Mouse (Mus musculus) cerebellum, adult 9-10 months (tissue): ENCODE results near the gene 4933428G20Rik.

Experiments
- DNase-seq: peaks from one replicate; pipeline ENCODE4 v3.0.0; 2022

The 4933428G20Rik gene

DNA sequence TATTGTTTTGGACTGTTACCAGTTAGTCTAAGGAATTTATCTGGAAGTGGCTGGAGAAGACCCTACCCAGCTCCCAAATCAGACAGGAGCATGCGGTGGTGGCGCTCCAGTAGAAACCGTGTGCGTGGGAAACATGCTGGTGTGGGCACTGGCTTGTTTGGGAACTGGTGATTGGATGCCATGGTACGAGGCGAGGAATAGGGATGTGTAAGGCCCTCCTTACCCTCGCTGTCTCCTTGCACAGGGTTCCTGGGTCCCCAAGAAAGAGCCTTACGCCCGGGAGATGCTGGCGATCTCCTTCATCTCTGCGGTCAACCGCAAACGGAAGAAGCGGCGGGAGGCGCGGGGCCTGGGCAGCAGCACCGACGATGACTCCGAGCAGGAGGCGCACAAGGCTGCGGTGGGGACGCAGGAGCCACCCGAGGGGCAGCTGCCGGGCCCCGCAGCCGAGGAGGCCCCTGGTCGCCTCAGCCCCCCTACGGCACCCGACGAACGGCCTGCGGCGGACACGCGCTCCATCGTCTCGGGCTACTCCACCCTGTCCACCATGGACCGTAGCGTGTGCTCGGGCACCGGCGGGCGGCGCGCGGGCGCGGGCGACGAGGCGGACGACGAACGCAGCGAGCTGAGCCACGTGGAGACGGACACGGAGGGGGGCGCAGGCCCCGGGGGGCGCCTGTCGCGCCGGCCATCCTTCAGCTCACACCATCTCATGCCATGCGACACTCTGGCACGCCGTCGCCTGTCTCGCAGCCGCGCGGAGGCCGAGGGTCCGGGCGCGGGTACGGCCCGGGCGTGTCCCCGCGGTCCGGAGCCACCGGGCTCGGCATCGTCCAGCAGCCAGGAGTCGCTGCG lies at the start of gene 4933428G20Rik:
TSS of gene 4933428G20Rik (minus strand) at position 476 of the 855 bp plus-strand sequence.
- DNase-seq: no peak

DNA sequence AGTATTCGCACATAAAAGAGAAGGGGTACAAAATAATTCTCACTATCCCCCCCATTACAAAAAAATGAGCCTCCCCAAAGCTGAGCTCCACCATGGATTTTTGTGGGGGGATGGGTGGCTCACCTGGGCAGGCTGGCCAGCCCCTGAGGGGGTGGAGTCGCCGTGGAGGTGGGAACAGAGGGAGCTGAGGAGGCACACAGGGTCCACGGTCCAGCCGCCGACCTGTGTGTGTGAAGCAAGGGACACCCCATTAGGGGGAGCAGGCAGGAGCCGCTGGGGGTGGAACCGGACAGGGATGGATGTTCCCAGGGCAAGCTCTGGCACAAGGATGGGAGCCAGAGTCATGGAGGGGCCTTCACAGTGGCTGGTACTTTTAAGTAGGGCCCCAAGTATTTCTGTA lies 48.6 kb upstream of the 4933428G20Rik start:
- DNase-seq: no peak

DNA sequence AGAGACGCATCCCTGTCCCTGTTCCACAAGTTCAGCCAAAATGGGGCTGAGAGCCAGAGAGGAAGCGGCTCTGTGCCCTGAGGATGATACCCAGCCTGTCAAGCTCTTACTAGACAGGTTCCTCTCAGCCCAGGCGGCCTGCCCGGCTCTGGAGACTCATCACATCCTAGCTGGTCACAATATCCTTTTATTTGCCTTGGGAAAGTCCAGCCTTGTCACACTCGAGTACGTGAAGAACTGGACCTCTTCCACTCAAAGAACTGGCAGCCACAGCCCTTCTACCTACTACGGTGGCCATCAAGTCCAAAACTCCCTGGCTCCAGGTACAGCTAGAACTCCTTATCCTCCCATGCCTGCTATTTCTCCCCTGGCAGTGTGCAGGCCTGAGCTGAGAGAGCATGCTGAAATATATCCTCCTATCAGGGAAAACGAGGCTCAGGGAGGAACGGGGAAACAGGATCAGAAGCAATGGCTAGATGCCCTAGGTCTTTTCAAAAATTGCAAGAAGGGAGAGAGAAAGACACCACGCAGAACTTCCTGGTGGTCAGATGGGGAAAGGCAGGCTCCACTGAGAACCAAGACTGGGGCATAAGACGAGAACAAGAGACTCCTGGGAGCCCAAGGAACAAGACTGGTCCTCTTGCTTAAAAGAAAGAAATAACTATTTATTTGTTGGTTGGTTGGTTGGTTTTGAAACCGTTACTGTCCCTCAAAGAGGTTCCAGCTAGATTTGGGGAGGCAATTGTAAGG lies 48.0 kb upstream of the 4933428G20Rik start:
- DNase-seq: peak; percentile 79

DNA sequence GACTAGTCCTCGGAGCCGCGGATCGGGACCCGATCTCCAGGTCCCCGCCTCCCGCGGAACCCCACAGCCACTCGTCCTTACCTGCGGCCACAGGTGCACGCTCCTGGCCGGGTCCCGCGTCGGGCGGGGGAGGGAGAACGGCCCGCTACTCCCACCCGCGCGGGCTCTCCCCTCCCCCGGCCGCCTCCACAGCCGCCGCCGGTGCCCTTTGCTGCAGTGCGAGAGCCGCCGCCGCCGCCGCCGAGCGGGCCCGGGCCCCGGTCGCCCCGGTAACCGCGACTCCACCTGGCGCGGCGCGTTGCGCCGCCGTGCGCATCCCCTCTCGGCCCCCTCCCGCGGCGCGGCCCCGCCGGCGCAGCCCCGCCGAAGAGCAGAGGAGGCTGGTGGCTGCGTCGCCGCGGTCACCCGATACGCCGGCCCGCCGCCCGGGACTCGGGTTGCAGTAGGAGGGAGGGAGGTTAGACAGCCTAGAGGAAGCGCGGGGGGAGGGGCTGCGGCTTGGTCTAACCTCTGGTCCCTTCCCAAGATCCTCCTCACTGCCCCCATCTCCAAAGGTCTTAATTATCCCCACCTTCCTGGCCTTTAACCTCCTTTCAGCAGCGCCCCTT lies 46.8 kb upstream of the 4933428G20Rik start:
- no peak for DNase-seq

DNA sequence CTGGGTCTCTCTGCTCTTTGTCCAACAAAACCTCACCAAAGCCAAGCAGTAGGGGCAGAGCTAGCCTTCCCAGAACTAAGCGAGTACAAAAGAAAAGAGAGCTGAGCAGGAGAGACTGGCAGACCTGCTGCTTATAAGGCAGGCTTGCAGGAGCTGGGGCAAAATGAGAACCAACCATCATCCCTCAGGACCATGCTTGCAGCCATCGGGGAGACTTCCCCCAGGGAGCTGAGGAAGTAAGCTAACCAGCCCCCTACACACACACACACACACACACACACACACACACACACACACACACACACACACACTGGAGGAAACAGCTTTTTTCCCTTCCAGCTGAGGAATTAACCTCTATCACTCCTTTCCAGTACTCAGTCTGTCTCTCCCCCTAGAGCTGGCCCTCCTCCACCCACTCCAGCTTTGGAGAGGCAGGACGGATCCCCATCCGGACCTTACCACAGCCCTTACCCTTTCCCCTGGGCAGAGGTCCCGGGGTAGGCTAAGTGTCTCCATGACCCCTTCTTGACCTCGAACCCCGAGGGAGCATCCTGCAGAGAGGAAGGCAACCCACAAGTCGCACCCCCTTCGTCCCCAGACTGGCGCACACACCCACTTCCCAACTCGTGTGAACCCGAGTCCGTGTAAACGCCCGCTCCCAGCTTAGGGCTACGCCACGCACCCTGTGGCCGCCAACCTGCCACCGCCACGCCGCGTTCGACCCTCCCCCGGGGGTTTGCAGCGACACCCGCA lies 45.8 kb upstream of the 4933428G20Rik start:
- DNase-seq: no peak

DNA sequence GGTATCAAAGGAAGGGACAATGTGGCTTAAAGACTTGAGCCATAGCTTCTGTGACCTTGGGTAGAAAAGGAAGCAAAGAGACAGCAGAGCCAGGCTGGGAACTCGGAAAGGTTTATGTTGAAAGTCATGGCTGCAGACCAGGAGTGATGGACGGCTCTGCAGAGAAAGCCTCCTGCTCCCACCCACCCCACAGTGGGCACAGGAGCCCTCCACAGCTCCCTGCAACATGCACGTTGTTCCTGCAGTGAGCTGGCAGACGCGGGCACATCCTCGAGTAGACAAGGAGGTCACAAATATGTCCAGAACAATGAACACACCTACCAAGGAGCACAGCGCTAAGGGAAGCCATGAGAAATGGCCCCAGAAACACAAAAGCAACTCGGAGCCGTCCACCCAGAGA lies 43.7 kb upstream of the 4933428G20Rik start:
- no peak for DNase-seq

DNA sequence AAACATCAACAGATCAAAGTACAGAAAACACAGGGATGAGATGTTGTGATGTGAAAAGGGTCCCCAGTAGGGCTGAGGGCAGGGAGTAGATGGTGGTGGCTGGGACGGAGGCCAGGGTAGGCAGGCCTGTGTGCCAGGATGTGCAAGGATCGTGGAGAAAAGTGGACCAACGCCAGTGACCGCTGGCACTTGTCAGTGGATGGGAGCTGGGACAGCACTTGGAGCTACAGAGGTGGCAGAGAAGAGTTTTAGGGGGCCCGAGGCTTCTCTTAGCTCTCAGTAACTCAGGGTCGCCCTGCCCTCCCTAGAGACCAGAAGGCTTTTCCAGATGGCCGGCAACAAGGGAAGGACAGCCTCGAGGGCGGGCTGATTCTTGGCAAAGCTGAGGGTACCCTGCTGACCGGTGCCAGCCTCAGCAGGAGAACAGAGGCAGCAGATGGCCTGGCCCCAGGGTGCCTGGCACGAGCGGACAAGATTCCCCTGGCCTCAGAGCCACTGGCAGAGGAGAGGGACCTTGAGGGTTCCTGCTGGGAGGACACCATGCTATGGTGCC lies 43.1 kb upstream of the 4933428G20Rik start:
- DNase-seq: peak; percentile 97

DNA sequence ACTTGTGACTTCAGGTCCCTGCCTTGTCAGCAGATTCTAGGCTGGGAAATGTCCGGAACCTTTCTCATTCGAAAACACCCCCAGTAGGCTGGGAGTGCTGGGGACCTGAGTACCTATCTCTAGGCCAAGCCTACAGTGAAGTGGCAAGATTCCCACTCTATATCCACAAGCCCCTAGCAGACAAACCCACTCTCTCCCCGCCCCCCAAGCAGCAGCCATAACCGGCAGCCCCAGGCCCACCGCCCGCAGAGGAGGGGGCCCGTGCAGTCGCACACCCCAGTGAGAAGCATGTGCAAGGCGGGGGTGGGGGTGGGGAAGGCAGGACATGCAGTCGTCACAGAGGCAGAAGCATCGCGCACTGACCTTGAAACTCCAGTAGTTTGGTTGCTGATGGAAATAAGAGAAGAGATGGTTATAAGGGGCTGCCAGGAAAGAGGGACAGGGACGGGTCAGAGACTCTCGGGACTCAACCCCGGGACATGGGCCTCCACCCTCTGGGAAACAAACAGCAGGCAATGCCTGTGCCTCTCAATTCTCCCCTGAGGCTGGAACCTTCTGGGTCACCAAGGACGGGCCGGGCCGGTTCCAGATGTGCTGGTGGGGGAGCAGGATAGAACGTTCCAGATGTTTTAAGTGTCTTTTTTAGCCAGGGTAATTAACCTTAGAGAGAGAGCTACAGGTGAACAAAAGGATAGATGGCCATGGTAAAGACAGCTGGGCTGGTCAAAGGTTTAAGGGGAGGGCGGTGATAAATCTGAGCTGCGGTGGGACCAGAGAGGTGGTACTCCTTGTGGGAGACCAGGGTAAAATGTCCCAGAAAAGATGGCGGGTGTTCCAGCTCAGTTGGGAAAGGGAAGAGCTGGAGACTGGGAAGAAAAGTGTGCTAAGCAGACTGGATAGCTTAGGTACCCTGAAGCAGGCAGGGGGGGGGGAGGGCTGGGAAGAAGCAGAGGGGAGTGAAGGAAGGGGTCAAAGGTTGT lies 42.3 kb upstream of the 4933428G20Rik start:
- no peak for DNase-seq

DNA sequence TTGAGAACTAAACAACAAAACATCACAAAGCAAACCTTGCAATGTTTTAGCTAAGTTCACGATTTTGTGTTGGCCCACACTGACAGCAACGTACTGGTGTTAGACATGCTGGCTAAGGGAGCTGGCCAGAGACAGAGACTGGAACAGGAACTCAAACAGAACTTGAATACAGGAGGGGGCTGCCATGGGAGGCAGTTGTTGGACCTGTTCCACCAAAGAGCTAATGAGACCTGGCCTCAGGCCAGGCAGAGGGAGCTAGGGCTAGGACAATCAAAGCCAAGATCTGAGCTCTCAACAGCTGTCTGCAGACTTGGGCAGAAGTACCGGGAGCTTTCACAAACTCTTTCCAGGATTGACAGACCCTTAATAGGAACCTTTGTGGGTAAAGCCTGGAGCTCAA lies 40.5 kb upstream of the 4933428G20Rik start:
- peak; percentile 77 for DNase-seq

DNA sequence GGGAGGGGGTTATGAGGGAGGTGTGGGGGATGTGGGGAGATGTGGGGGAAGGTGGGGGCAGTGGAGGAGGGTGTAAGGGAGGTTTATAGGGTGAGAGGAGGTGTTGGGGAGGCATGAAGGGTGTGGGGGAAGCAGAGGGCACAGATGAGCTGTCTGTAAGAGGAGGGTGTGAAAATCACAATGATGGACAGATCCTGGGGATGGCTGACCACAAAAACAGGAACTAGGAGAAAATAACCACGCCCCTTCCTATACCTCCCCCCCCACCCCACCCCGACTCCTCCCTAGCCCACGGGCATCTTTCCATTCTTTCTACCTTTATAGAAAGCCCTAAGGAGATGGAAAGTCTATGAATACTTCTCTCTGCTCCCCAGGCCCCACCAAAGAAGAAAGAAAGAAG lies 40.0 kb upstream of the 4933428G20Rik start:
- DNase-seq: no peak

DNA sequence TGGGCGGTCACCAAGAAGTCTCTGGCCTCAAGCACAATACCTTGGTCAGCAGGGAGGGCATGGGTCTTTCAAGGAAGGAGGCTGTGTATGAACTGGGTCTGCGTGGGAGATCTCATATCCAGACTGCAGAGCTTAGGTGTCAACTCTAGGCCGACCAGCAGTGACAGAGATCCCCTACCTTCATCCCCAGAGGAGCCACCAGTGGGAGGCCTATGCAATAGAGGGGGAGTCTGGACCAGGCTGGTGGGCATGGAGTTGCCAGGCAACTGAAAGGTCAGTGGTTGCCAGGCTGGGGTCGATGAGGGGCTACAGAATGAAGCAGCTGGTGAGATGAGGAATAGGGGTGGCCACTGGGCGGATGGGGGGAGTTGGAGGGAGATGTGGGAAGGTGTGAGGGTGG lies 39.5 kb upstream of the 4933428G20Rik start:
- DNase-seq: peak; percentile 55

DNA sequence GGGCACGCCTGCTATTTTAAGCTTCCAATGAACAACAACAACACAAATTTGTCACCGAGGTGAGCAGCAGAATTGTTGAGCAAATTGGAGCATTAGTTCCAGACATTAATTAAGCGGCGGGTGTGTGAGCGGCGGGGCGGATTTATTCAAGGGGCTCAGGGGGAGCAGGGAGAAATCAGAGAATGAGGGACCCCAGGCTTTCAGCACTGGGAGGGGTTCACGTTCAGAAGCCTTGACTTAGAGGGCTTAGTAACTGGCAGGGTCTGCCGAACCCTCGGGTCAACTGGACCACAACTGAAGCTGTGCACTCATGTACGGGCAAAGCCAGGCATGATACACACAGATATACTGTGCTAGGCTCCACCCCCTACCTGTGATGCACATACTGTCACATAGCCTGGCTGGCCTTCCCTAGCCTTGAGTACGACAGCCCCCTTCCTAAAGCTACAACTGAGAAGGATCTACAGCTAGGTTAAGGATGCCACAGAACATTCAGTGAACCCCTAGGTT lies 37.5 kb upstream of the 4933428G20Rik start:
- DNase-seq: no peak

DNA sequence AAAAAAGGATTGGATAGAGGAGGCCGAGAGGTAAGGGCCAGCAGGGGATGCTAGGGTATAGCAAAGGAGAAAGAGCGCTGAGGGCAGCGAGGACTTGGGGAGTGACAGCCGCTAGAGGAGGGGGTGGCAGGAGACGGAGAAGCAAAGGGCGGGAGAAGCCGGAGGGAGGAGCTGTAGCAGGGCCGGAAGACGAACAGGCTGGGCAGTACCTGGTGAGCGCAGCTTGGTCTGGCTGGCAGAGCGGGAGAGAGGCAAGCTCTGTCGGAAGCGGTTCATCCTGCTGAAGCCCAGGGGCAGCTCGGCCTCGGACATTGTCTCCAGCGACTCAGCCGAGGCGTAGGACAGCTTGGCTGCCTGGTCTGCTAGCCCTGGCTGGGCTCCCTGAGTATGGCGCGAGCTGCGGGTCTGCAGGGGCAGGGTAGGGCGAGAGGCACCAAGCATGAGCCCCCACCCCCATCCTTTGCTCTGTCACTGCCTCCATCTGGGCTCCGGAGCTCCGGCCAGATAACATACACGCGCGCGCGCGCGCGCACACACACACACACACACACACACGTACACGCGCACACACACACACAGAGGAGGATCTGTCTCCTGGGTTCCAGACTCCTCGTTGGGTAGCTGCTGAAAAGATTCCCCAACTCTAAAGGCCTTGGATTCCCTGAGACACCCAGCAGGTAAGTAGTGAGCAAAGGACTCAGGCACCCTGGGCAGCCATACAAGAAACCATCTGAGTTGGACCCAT lies 36.9 kb upstream of the 4933428G20Rik start:
- peak; percentile 93 for DNase-seq

DNA sequence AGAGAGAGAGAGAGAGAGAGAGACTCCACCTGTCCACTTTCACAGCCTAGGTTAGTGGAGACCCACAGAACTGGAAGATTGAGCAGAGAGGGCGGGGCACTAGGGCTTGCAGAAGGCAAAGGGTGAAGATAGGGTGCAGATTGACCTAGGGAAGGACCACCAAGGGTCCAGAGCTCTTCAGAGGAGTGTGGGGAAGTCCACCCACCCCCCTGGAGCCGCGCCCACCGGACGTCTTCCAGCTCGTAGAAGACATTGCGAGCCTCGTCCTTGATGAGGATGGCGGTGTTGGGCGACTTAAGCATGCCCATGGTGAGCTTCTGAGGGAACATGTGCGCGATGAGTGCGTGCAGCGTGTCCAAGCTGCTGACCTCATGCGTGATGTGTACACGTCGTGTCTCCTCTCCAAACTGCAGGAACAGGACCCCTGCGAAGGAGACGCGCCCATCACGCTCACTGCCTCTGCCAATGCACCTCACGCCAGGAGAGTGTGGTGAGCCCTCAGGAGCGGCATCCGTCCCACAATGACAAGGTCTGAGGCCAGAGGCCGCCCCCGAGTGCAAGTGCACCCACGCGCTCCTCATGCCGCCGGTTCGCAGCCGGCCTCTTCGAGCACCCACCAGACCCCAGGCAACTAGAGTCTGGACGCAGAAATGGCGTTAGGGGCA lies 36.1 kb upstream of the 4933428G20Rik start:
- peak; percentile 75 for DNase-seq

DNA sequence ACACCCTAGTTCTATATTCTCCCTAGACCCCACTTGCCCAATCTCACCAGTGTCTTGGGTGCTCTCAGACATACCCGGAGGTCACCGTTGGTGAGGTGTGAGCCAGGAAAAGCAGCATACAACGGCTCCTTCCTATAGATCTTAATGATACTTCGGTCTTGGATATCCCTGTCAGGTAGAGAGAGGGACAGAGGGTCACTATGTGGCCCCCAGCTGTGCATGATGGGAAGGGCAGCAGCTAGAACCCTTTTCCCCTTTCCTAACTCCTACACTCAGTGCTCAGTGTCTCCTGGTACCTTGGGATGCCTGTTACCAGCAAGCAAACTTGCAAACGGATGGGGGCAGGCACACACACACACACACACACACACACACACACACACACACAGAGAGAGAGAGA lies 35.5 kb upstream of the 4933428G20Rik start:
- DNase-seq: no peak

DNA sequence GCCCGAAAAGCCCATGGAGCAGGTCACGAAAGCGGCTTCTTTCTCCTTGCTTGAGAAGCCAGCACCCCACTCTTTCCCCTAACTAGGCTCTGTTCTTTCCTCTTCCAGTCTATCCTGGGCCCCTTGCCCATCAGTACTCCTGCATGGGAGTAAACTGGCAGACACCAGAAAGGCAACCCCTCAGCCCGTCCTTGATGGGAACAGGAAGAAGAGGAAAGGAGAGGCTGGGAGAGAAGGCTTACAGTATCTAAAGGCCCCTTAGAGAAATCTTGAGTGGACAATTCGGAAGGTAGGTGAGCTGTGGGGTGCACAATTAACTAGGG lies 35.1 kb upstream of the 4933428G20Rik start:
- DNase-seq: no peak

DNA sequence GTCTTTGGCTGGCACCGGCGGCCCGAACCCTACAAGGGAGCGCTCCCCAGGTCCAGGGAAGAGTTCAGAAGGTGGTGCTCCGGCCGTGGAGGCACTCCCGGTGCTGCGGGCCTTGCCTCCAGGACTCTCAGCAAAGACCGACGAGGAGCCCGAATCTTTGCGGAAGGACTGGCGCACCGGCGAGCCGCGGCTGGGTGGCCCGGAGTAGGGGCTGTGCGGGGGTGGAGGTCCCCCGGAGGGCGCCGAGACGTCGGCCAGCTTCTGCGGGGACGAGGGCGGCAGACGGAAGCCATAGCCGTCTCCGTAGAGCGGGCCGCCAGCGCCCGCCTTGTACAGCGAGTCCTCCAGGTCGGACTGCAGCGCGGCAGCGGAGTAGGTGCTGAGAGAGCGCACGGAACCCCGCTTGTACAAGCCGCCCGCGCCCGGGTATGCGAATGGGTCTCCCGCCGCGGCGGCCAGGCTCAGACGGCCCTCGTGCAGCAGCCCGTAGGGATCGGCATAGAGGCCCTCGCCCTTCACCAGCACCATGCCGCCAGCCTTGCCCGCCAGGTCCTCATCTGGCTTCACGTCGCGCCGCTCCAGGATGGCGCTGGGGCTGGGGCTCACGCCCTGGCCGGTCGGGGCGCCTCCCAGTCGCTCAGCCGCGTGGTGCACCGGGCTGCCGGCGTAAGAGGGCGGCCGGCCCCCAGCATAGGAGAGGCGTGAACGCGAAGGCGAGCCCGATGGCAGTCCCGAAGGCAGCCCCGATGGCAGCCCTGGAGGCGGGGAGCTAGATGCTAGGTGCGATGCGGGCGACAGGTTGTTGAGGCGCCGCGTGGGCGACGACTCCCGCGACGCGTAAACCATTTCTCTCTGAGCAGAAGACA lies 34.5 kb upstream of the 4933428G20Rik start:
- peak; percentile 62 for DNase-seq

DNA sequence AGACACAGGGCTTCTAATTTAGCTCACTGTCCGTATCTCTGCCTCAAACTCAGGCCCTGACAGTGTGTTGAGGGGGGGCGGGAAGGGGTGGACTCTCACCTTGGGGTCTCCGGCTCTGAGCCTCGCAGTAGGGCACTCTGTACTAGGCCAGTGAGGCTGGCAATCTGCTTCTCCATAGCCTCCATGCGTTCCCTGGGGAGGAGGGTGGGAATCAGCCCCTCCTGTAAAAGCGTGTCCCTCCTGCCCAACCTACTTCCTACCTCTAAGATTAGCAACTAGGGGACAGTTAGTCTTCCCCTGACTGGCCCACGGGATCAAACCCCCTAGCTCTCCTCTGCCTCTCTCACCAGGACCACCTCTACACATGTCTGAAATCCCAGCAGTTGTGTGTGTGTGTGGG lies 33.5 kb upstream of the 4933428G20Rik start:
- no peak for DNase-seq
